Mouse (Mus musculus) bone marrow, adult 2 months (tissue): Measurements from ENCODE around the gene Galnt10.

Experiments
- CTCF ChIP-seq: fragments of 200-500 bp; IDR thresholded peaks from 2 replicates; pipeline ENCODE4 v1.5.1; 2011; ENCODE audit warnings: low read length, control low read depth; ENCODE audit not compliant: control insufficient read depth, insufficient read depth
- POLR2A ChIP-seq: fragments of 200-500 bp; IDR thresholded peaks from 2 replicates; pipeline ENCODE4 v1.6.1; 2011; ENCODE audit warnings: low read depth, mild to moderate bottlenecking, control low read depth, low read length, borderline replicate concordance; ENCODE audit not compliant: control insufficient read depth

DNA sequence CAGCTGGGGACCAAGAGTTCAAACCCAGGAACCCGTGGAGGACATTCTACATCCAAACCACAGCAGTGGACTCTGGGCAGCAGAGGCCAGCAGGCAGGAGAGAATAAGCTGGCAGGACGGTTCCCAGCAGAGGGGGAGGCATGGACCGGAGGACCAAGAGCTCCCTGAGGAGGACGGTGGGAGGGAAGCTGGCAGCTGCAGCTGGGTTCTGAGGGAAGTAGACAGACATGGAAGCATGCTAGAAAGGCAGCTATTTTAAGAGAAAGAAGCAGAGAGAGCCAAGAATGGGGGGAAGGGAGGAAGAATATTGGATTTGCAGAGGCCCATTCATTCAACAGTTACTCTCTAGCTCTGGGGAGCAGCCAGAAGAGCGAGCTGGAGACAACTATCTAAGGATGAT, 47.1 kb upstream of the Galnt10 start:
- TF ChIP-seq CTCF (no peak), POLR2A (no peak)
